Mouse (Mus musculus) gastrocnemius, adult 2 months (tissue): Measurements from ENCODE around the gene Cbx2. TPM values are rescaled to one million over a fixed set of nuclear protein-coding genes. Genes with fewer than 3 reads are reported as not detected.

Experiments
- DNase-seq: peaks from one replicate; pipeline ENCODE4 v3.0.0; 2022
- H3K27ac ChIP-seq: fragments of 200-600 bp; 2 replicates; pipeline ENCODE4 v1.8.1; 2022; ENCODE audit warnings: mild to moderate bottlenecking
- H3K4me3 ChIP-seq: fragments of 200-600 bp; 2 replicates; pipeline ENCODE4 v1.8.1; 2022; ENCODE audit warnings: mild to moderate bottlenecking, moderate library complexity
- CTCF ChIP-seq: fragments of 200-600 bp; IDR thresholded peaks from 2 replicates; pipeline ENCODE4 v1.8.1; 2022; ENCODE audit warnings: antibody characterized with exemption, mild to moderate bottlenecking, moderate library complexity
- intact Hi-C: fragments of 180-260 bp; cut with DNase I; formaldehyde crosslinking; loops from one replicate; pipeline ENCODE4 v1.15.1; 2025
- total RNA-seq, 2 experiments: library from RNA; stranded (reverse); gene quantifications; 2 replicates each; pipeline ENCODE4 v1.2.3; 2021

Cbx2 gene
- total RNA-seq, 2 experiments from 2014 or later, result 0.69 to 0.95 TPM

GRCm38 (mm10) chr11:119056301-119057211 lies 33.8 kb downstream of the Cbx2 start:
- H3K27ac ChIP-seq, result peak overlapping the region; percentile 80
- intact Hi-C loops, result no loop called here
- peak overlapping the region; percentile 86 for H3K4me3 ChIP-seq
- TF ChIP-seq CTCF, result no peak
- DNase-seq, result no peak

GRCm38 (mm10) chr11:119057291-119057690 lies 34.5 kb downstream of the Cbx2 start:
- no peak for TF ChIP-seq CTCF
- H3K27ac ChIP-seq, result peak overlapping the region; percentile 80; the same call in 1 of the 2 replicates
- intact Hi-C loops, result no loop called here
- no peak for DNase-seq
- peak overlapping the region; percentile 86 for H3K4me3 ChIP-seq

GRCm38 (mm10) chr11:119058041-119058995 lies 35.6 kb downstream of the Cbx2 start:
- Histone ChIP-seq H3K4me3 (peak overlapping the region; percentile 86), H3K27ac (no peak overlapping the region)
- TF ChIP-seq CTCF, result peak; percentile 23; the same call in 1 of the 2 replicates
- intact Hi-C loops, result no loop called here
- no peak for DNase-seq

- TF ChIP-seq CTCF, result no peak
- DNase-seq, result no peak
- intact Hi-C loops, result no loop called here
- Histone ChIP-seq H3K27ac (no peak overlapping the region), H3K4me3 (no peak overlapping the region)
Observed at GRCm38 (mm10) chr11:119059256-119059655, 36.5 kb downstream of the Cbx2 start.

GRCm38 (mm10) chr11:119066841-119067240 lies 44.1 kb downstream of the Cbx2 start:
- H3K27ac ChIP-seq, result no peak overlapping the region
- intact Hi-C loops, result no loop called here
- TF ChIP-seq CTCF, result no peak
- H3K4me3 ChIP-seq, result no peak overlapping the region
- DNase-seq, result peak; percentile 7

DNA sequence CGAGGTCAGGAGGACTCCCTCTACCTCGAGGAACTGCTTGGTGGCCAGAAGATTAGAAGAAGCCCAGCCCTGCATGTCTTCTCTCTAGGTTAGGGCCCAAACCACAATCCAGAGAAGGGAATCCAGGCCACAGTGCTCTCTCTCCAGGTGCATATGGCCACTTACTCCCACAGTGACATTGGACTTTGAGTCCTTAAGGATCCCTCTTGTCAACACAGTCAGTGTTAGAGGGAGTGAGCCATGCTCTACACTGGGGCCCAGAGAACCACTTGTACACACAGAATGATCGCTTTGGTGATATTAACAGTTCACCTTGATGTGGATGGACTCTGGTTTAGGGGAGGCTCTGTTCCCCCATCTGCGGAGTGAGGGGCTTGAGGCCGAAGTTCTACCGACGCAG lies 49.5 kb downstream of the Cbx2 start:
- Histone ChIP-seq H3K4me3 (no peak overlapping the region), H3K27ac (no peak overlapping the region)
- DNase-seq, result no peak
- TF ChIP-seq CTCF, result no peak
- intact Hi-C loops, result no loop called here

GRCm38 (mm10) chr11:119072986-119073385 lies 50.2 kb downstream of the Cbx2 start:
- Histone ChIP-seq H3K27ac (no peak overlapping the region), H3K4me3 (no peak overlapping the region)
- intact Hi-C loops, result no loop called here
- no peak for DNase-seq
- no peak for TF ChIP-seq CTCF

DNA sequence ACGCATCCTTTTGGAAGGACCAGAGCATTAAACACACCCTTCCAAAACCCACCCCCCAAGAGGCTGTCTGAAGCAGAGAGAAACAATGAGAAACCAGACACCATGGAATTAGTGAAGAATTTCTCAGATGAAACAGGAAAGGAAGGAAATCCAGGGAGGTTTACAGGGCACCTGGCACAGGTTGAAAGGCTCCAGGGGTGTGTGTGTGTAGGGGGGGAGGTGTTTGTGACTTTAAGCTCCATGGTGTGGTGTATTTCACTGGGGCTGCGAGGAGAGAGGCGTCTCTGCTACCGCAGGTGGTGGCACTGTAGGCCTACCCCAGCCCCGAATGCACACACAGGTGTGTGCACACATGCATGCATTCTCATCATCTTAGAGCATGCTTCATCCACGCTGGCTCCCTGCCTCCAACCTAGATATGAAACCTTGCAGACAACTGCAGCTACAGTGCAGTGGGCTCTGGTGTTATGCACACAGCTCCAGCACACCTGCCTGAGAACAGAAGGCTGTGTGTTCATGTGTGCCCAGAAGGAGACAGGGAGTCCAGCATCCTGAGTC lies 51.2 kb downstream of the Cbx2 start:
- H3K27ac ChIP-seq, result no peak overlapping the region
- no peak overlapping the region for H3K4me3 ChIP-seq
- intact Hi-C loops, result no loop called here
- no peak for TF ChIP-seq CTCF
- peak; percentile 7 for DNase-seq

DNA sequence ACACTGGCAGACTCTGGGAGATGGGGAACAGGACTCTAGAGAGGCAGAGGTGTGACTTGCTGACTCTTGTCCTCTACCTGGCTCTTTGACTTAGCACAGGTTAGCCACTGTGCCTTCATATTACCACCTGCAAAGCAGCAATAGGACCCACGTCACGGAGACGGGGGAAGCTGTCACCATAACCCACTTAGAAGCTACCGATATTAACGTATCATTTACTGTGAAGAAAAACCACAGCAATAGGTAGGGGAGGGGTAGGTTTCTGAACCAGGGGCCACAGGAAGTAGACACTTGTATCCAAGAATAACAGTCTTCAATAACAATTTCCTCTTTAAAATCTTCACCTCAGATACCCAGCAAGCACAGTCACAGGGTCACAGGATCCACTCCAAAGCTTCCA lies 53.0 kb downstream of the Cbx2 start:
- intact Hi-C loops, result no loop called here
- TF ChIP-seq CTCF, result no peak
- Histone ChIP-seq H3K27ac (no peak overlapping the region), H3K4me3 (no peak overlapping the region)
- no peak for DNase-seq

DNA sequence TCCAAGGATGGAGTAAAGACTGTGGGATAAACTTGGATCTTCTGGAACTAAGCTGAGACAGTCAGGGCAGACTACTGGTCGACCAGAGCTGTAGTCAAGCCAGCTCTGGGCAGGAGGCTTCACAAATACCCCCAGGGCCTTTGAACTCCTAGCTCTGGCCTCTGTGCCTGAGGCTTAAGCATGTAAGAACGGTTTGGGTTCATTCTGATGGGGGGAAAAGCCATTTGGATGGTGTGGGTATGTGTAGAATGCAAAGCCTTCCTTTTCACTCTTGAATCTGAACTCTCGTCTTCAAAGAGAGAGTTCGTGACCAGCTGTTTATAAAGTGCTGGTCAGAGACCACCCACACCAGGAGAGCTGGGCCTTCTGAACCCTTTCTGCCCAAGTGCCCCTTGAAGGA lies 55.0 kb downstream of the Cbx2 start:
- Histone ChIP-seq H3K27ac (no peak overlapping the region), H3K4me3 (no peak overlapping the region)
- no peak for TF ChIP-seq CTCF
- intact Hi-C loops, result no loop called here
- DNase-seq, result no peak

DNA sequence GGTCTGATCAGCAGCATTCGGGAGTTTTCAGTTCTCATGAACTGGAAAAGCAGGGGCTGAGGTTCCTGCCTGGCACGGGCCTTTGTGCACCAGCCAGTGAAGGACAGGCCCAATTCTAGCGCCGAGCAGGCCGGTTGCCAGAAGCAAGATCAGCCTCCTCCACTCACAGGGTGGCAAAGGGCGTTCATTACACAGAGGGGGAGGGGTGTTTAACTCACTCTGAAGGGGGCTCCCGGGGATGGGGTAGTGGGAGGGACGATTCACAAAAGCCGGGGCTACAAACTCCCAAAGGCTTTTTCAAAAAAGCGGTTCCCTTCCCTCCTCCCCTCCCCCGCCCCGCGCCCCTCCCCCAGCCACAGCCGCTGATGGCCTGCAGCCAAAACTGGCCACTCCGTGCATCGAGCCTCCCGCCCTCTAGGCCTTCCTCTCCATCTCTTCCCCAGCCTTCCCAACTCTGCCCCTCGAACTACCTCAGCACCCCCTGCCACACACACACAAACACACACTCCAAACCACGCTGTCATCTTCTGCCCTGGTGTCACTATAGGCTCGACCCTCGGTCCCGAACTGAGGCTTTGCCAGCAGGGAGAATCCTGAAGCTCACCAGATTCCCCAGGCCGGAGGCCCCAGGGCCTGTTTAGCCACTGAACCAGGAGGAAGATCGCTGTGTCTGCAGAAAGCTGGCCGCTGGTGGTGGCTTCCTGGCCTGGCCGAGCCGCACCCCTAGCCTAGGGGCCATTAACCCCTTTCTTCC lies 56.1 kb downstream of the Cbx2 start:
- TF ChIP-seq CTCF, result no peak
- DNase-seq, result peak; percentile 60
- Histone ChIP-seq H3K27ac (peak overlapping the region; percentile 49), H3K4me3 (peak overlapping the region; percentile 46)
- intact Hi-C loops, result no loop called here

DNA sequence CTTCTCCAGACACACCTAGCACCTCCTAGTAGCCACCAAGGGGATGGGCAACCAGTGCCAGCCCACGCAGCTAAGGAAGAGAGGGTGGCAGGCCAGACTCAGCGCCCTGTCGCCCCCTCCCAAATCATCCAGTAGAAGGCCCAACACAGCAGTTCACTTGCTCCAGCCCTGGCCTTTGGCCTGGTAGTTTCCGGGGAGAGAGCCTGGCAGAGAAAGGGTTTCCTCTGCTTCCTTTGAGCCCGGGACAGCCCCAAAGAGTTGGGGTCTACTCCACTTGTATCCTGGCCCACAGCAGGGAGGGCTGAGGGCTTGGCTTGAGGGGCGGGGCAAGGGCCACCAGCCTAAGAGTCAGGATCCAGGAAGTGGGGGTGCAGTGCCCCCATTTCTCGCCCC lies 56.7 kb downstream of the Cbx2 start:
- intact Hi-C loops, result no loop called here
- DNase-seq, result no peak
- no peak for TF ChIP-seq CTCF
- Histone ChIP-seq H3K4me3 (peak overlapping the region; percentile 46), H3K27ac (peak overlapping the region; percentile 49)
